Mouse (Mus musculus): Measurements from ENCODE around the gene Map3k5.

DNA sequence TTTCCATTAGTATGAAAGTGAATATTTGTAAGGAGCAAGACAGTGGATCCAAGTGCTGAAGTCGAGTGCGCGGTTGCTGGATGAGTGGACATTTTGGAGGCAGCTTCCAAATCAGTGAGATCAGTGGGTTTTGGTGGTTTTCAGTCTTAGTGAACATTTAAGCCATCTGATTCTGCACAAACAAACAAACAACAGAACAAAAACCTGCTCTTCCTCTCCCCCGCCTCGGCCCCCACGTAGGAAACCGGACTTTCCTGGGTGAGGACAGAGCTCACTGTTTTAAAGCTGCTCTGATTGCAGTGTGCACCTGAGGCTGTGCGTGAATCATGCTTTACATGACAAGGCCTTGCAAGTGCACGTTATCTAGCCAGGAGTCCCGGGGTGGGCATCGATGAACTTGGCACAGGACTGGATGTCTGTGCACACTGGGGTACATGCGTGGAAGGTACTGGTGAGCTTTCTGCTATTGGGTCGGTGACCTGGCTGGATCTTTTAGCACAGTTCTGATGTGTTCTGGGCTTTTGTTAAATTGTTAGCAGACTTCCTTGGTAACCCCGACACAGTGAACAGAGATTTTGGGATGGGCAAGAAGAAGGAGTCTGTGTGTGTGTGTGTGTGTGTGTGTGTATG, 35.7 kb downstream of the Map3k5 start:
- no peak for TF ChIP-seq CTCF (IDR thresholded peaks at IDR 0.05; ENCODE audit: borderline replicate concordance, insufficient read depth, low read depth, low read length)
- TF ChIP-seq POLR2A (IDR thresholded peaks at IDR 0.05; ENCODE audit: borderline replicate concordance, insufficient read depth, low read length): no peak

Data from cerebellum, adult 2 months (tissue).